Mouse (Mus musculus): ENCODE data around the gene Optc. TPM values are rescaled to one million over a fixed set of nuclear protein-coding genes. Genes with fewer than 3 reads are reported as not detected.

Optc gene
- polyA plus RNA-seq, 1 experiment from 2014 or later = 0.82 TPM

- H3K4me3 ChIP-seq (ENCODE audit: low read depth, low read length) = peak overlapping the region; percentile 30
- H3K9ac ChIP-seq (ENCODE audit: low read depth, low read length) = 0 out of 2 replicates have a peak overlapping the region, but pooled peaks have one; percentile 26
- H3K27me3 ChIP-seq (replicated peaks; ENCODE audit: control insufficient read depth, insufficient read depth, low read length) = no peaks in the 10 kb centered on the region
- WGBS = 12% methylated on average over 15 of the region's 15 CpGs
- ATAC-seq (ENCODE audit: low read depth) (peak; percentile 48), DNase-seq (ENCODE audit: low spot score) (peak; percentile 88)
- H3K36me3 ChIP-seq (ENCODE audit: control insufficient read depth, insufficient read depth, low read length) = no peaks in the 10 kb centered on the region
- peak overlapping the region; percentile 57 for H3K4me2 ChIP-seq (ENCODE audit: low read depth, low read length)
- H3K4me1 ChIP-seq (ENCODE audit: control insufficient read depth, insufficient read depth, low read length) = peaks cover 15% of the 10 kb centered on the region
- no peaks in the 10 kb centered on the region for H3K9me3 ChIP-seq (ENCODE audit: control insufficient read depth, low read length)
- no peak overlapping the region for H3K27ac ChIP-seq (replicated peaks; ENCODE audit: low read depth, low read length)
These were observed 52.4 kb downstream of the Optc start for GRCm38 (mm10) chr1:133855274-133856017.

GRCm38 (mm10) chr1:133854421-133855273 lies 53.2 kb downstream of the Optc start:
- no peaks in the 10 kb centered on the region for H3K27me3 ChIP-seq (replicated peaks; ENCODE audit: control insufficient read depth, insufficient read depth, low read length)
- no peaks in the 10 kb centered on the region for H3K9me3 ChIP-seq (ENCODE audit: control insufficient read depth, low read length)
- no peaks in the 10 kb centered on the region for H3K36me3 ChIP-seq (ENCODE audit: control insufficient read depth, insufficient read depth, low read length)
- H3K27ac ChIP-seq (replicated peaks; ENCODE audit: low read depth, low read length) = peak overlapping the region; percentile 29; the same call in 1 of the 2 replicates
- WGBS = 5% methylated on average over 17 of the region's 17 CpGs
- peaks cover 13% of the 10 kb centered on the region for H3K4me1 ChIP-seq (ENCODE audit: control insufficient read depth, insufficient read depth, low read length)
- peak overlapping the region; percentile 30; the same call in 1 of the 2 replicates for H3K9ac ChIP-seq (ENCODE audit: low read depth, low read length)
- peak overlapping the region; percentile 57 for H3K4me2 ChIP-seq (ENCODE audit: low read depth, low read length)
- DNase-seq (ENCODE audit: low spot score) (peak; percentile 74), ATAC-seq (ENCODE audit: low read depth) (peak; percentile 65)
- peak overlapping the region; percentile 30 for H3K4me3 ChIP-seq (ENCODE audit: low read depth, low read length)

Other genes starting within 250 kb of the Optc start
- gene Zbed6, start 247.1 kb downstream of the Optc start, polyA plus RNA-seq (2014; fragmentation: Nextera tagmentation; extraction: Ambion mirVana) = not detected in 2 replicates
- 11.0 and 11.5 TPM in 2 replicates for gene Gm38394, start 246.7 kb downstream of the Optc start, polyA plus RNA-seq (2014; fragmentation: Nextera tagmentation; extraction: Ambion mirVana)
- gene Lax1, start 217.9 kb downstream of the Optc start, polyA plus RNA-seq (2014; fragmentation: Nextera tagmentation; extraction: Ambion mirVana) = 0.11 and 0.80 TPM in 2 replicates
- gene Atp2b4, start 107.0 kb downstream of the Optc start, polyA plus RNA-seq (2014; fragmentation: Nextera tagmentation; extraction: Ambion mirVana) = 22.9 and 23.4 TPM in 2 replicates
- 13.2 and 13.9 TPM in 2 replicates for gene Prelp, start 13.4 kb upstream of the Optc start, polyA plus RNA-seq (2014; fragmentation: Nextera tagmentation; extraction: Ambion mirVana)
- 40.8 and 44.2 TPM in 2 replicates for gene Fmod, start 129.3 kb upstream of the Optc start, polyA plus RNA-seq (2014; fragmentation: Nextera tagmentation; extraction: Ambion mirVana)
- gene Btg2, start 171.1 kb upstream of the Optc start, polyA plus RNA-seq (2014; fragmentation: Nextera tagmentation; extraction: Ambion mirVana) = 37.9 and 41.3 TPM in 2 replicates
- gene Chit1, start 203.2 kb upstream of the Optc start, polyA plus RNA-seq (2014; fragmentation: Nextera tagmentation; extraction: Ambion mirVana) = 0.18 and 0.43 TPM in 2 replicates